Mouse (Mus musculus) embryonic facial prominence, embryonic 10.5 days (tissue): ENCODE data around the gene Rhob. TPM values are rescaled to one million over a fixed set of nuclear protein-coding genes. Genes with fewer than 3 reads are reported as not detected.

Experiments
- DNase-seq: peaks from one replicate; pipeline ENCODE4 v3.0.0-alpha.2; 2017; ENCODE audit warnings: low spot score
- H3K27ac ChIP-seq: fragments of 300-500 bp; sonication (generic); replicated peaks from 2 replicates; pipeline ENCODE4 v1.5.1; 2016; ENCODE audit warnings: mild to moderate bottlenecking
- H3K27me3 ChIP-seq: fragments of 300-500 bp; sonication (generic); replicated peaks from 2 replicates; pipeline ENCODE4 v1.6.1; 2016; ENCODE audit warnings: low read depth, mild to moderate bottlenecking; ENCODE audit not compliant: poor library complexity, severe bottlenecking
- H3K36me3 ChIP-seq: fragments of 300-500 bp; sonication (generic); replicated peaks from 2 replicates; pipeline ENCODE4 v1.6.1; 2016; ENCODE audit warnings: mild to moderate bottlenecking, moderate library complexity
- H3K4me1 ChIP-seq: fragments of 300-500 bp; sonication (generic); 2 replicates; pipeline ENCODE4 v1.6.1; 2016
- H3K4me3 ChIP-seq: fragments of 300-500 bp; sonication (generic); 2 replicates; pipeline ENCODE4 v1.5.1; 2016; ENCODE audit warnings: mild to moderate bottlenecking, moderate library complexity
- H3K9me3 ChIP-seq: fragments of 300-500 bp; sonication (generic); 2 replicates; pipeline ENCODE4 v1.6.1; 2016; ENCODE audit warnings: mild to moderate bottlenecking
- WGBS: fragments of 180-500 bp; shearing (Covaris S2); methylation state at CpG from one replicate; pipeline ENCODE4 v1.1.7; 2016; 5-methylcytosine and 5-hydroxymethylcytosine counted together
- polyA plus RNA-seq: library from polyadenylated mRNA; unstranded; fragments of >200 nt; fragmentation: Nextera tagmentation; extraction: Ambion mirVana; gene quantifications from 2 replicates; pipeline ENCODE4 v1.2.1, GENCODE M21; 2016

The Rhob gene
- polyA plus RNA-seq, 1 experiment from 2014 or later: 24.8 TPM

DNA sequence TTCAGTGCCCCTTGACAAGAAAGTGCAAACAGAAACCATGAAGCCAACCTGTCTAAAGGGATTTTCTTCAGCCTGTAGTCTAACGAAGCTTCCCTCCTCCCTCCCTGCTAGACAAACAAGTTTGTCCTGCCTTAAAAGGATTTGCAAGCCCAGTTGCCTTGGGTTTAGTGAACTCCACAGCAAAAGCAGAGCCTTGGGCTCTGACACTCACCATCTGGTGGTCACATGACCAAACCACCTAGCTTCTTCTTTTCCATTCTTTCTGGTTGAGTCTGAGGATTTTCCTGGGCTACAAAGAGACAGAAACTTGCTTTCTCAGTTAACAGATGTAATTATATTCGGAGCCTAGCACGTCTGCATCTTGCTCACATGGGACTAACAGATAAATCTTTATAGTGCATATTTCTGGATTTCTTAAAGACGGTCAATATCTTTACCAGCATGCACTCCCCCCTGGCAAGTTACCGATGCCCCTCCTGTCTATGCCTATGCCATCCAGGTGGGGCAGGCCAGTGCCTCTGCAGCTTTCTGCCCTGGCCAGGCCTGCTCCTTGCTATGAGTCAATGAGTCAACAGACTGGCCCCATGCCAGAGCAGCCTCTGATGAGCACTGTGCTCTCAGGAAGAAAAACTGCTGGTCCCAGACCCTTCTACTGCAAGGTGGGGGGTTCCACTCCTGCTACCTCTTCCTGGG is 11.7 kb downstream of the Rhob start:
- H3K9me3 ChIP-seq: no peaks in the 10 kb centered on the region
- H3K27ac ChIP-seq: no peak overlapping the region
- 67% methylated on average over 5 of the region's 5 CpGs for WGBS
- H3K4me3 ChIP-seq: no peak overlapping the region
- H3K4me1 ChIP-seq: peaks cover 13% of the 10 kb centered on the region
- H3K36me3 ChIP-seq: no peaks in the 10 kb centered on the region
- no peaks in the 10 kb centered on the region for H3K27me3 ChIP-seq
- no peak for DNase-seq

DNA sequence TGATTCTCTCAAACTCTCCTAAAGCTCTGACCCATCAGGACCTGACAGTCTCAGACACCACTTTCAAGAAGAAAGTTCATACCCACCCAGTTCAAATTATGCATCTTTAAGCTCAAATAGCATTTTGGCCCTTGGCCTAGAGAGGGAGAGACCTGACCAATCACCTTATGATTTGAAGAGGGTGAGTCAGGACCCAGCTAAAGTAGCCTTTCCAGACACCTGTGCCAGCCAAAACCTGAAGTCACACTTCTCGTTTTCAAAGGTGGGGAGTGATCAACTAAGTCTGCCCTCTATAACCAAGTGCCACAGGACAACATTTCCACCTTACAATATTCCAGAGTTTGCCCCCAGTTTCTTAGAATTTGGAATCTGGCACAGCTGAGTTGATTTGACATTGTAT is 12.5 kb downstream of the Rhob start:
- DNase-seq: no peak
- peaks cover 13% of the 10 kb centered on the region for H3K4me1 ChIP-seq
- no peaks in the 10 kb centered on the region for H3K9me3 ChIP-seq
- WGBS: 80% methylated on average over 1 of the region's 1 CpGs
- no peaks in the 10 kb centered on the region for H3K36me3 ChIP-seq
- H3K27me3 ChIP-seq: no peaks in the 10 kb centered on the region
- H3K4me3 ChIP-seq: no peak overlapping the region
- no peak overlapping the region for H3K27ac ChIP-seq

- Histone ChIP-seq H3K36me3 (no peaks in the 10 kb centered on the region), H3K4me1 (peaks cover 12% of the 10 kb centered on the region), H3K4me3 (no peak overlapping the region), H3K27me3 (no peaks in the 10 kb centered on the region), H3K27ac (no peak overlapping the region), H3K9me3 (no peaks in the 10 kb centered on the region)
- DNase-seq: no peak
- 80% methylated on average over 7 of the region's 7 CpGs for WGBS
Observed at GRCm38 (mm10) chr12:8485247-8485646, 14.6 kb downstream of the Rhob start.

DNA sequence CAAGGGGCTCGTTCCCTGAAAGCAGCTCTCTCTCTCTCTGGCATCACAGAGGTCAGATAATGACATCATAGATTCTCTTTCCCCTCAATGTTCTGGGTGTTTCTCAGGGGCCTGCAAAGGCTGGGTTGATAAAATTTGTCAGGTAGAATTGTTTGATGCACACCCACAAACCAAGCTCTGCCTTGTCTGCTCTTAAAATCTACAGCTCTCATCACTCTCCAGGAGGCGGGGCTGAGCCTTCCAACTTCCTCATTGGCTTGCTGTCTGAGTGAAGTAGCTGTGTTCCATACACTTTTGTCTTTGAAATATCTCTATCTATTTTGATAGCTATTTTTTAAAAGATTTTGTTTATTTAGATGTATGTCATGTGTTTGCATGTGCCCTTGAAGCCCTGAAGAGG is 17.6 kb downstream of the Rhob start:
- no peaks in the 10 kb centered on the region for H3K27me3 ChIP-seq
- H3K9me3 ChIP-seq: no peaks in the 10 kb centered on the region
- H3K27ac ChIP-seq: no peak overlapping the region
- no peaks in the 10 kb centered on the region for H3K36me3 ChIP-seq
- H3K4me1 ChIP-seq: peaks cover 5% of the 10 kb centered on the region; the same call in 1 of the 2 replicates
- 72% methylated on average over 2 of the region's 2 CpGs for WGBS
- no peak overlapping the region for H3K4me3 ChIP-seq
- no peak for DNase-seq

DNA sequence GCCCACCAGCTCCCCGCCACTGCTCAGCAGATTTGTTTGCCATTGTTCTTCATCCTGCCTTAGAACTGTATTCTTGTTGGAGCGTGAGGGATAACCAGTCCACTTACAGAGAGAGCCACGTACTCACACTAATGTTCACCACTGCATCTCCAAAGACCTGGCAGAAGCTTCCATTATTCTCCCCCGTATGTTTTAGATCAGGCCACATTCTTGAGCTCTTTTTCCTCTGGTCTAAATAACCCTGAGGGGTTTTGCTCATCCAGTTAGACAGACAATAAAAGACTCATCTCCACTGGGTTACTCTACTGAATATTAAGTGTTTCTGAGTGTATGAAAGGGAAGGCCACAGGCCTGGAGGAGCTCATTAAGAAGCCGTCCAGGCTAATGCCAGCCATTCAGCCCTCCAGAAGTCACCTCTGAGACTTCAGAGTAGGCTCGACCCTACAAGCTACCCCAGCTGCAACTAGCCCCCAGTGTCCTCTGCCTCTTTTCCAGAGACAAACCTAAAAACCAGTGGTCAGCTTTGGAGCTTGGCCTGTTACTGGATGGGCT is 24.9 kb downstream of the Rhob start:
- no peak overlapping the region for H3K4me3 ChIP-seq
- no peak for DNase-seq
- H3K27ac ChIP-seq: no peak overlapping the region
- H3K9me3 ChIP-seq: no peaks in the 10 kb centered on the region
- no peaks in the 10 kb centered on the region for H3K27me3 ChIP-seq
- H3K36me3 ChIP-seq: no peaks in the 10 kb centered on the region
- 53% methylated on average over 6 of the region's 6 CpGs for WGBS
- H3K4me1 ChIP-seq: peaks cover 9% of the 10 kb centered on the region; the same call in 1 of the 2 replicates

GRCm38 (mm10) chr12:8472591-8473358 is 27.0 kb downstream of the Rhob start:
- H3K27ac ChIP-seq: no peak overlapping the region
- H3K27me3 ChIP-seq: no peaks in the 10 kb centered on the region
- H3K36me3 ChIP-seq: no peaks in the 10 kb centered on the region
- no peak for DNase-seq
- no peaks in the 10 kb centered on the region for H3K9me3 ChIP-seq
- peaks cover 9% of the 10 kb centered on the region; the same call in 1 of the 2 replicates for H3K4me1 ChIP-seq
- WGBS: 79% methylated on average over 7 of the region's 7 CpGs
- no peak overlapping the region for H3K4me3 ChIP-seq

- H3K27ac ChIP-seq: no peak overlapping the region
- H3K27me3 ChIP-seq: no peaks in the 10 kb centered on the region
- H3K4me3 ChIP-seq: no peak overlapping the region
- DNase-seq: no peak
- H3K9me3 ChIP-seq: no peaks in the 10 kb centered on the region
- no peaks in the 10 kb centered on the region for H3K36me3 ChIP-seq
- peaks cover 15% of the 10 kb centered on the region; the same call in 1 of the 2 replicates for H3K4me1 ChIP-seq
- 84% methylated on average over 4 of the region's 4 CpGs for whole genome bisulfite sequencing
Observed at GRCm38 (mm10) chr12:8472051-8472450, 27.8 kb downstream of the Rhob start.

- WGBS: 88% methylated on average over 2 of the region's 2 CpGs
- Histone ChIP-seq H3K9me3 (no peaks in the 10 kb centered on the region), H3K27ac (no peak overlapping the region), H3K4me1 (peaks cover 15% of the 10 kb centered on the region; the same call in 1 of the 2 replicates), H3K4me3 (no peak overlapping the region), H3K36me3 (no peaks in the 10 kb centered on the region), H3K27me3 (no peaks in the 10 kb centered on the region)
- DNase-seq: no peak
Observed at GRCm38 (mm10) chr12:8470962-8471361, 28.8 kb downstream of the Rhob start.

- peaks cover 7% of the 10 kb centered on the region; the same call in 1 of the 2 replicates for H3K4me1 ChIP-seq
- no peak overlapping the region for H3K4me3 ChIP-seq
- 95% methylated on average over 25 of the region's 25 CpGs for WGBS
- H3K36me3 ChIP-seq: no peaks in the 10 kb centered on the region
- H3K27ac ChIP-seq: no peak overlapping the region
- no peaks in the 10 kb centered on the region for H3K9me3 ChIP-seq
- H3K27me3 ChIP-seq: no peaks in the 10 kb centered on the region
- no peak for DNase-seq
Observed at GRCm38 (mm10) chr12:8469742-8470494, 29.9 kb downstream of the Rhob start.

DNA sequence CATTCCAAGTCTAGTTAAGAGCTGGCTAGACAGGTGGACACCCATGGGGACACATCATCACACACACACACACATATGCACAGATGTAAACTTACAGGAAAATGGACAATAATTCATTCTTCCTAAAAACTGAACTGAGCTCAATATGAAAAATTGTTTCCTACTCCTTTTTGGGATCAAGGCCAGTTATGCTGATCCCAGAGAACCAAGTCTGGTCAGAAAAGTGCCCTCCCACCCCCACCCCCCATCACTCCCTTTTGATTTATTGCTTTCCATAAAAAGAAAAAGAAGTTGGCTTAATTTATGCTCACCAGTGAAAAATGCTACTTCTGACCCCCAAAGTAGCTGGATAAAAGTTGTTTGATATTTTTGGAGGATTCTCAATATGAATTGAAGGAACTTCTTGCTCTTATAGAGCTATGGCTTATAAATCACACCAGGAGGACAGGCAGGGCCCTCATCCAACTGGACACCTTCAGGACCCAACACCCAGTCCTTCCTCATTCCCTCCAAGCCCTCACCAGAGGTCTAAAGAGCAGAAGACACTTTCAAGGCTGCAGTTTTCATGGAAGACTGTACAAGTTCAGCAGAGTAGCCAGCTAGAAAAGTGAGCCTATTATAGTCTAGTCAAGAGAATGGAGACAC is 31.5 kb downstream of the Rhob start:
- H3K4me1 ChIP-seq: peaks cover 6% of the 10 kb centered on the region; the same call in 1 of the 2 replicates
- no peaks in the 10 kb centered on the region for H3K9me3 ChIP-seq
- no peak overlapping the region for H3K27ac ChIP-seq
- DNase-seq: no peak
- no peaks in the 10 kb centered on the region for H3K27me3 ChIP-seq
- no peak overlapping the region for H3K4me3 ChIP-seq
- no peaks in the 10 kb centered on the region for H3K36me3 ChIP-seq

DNA sequence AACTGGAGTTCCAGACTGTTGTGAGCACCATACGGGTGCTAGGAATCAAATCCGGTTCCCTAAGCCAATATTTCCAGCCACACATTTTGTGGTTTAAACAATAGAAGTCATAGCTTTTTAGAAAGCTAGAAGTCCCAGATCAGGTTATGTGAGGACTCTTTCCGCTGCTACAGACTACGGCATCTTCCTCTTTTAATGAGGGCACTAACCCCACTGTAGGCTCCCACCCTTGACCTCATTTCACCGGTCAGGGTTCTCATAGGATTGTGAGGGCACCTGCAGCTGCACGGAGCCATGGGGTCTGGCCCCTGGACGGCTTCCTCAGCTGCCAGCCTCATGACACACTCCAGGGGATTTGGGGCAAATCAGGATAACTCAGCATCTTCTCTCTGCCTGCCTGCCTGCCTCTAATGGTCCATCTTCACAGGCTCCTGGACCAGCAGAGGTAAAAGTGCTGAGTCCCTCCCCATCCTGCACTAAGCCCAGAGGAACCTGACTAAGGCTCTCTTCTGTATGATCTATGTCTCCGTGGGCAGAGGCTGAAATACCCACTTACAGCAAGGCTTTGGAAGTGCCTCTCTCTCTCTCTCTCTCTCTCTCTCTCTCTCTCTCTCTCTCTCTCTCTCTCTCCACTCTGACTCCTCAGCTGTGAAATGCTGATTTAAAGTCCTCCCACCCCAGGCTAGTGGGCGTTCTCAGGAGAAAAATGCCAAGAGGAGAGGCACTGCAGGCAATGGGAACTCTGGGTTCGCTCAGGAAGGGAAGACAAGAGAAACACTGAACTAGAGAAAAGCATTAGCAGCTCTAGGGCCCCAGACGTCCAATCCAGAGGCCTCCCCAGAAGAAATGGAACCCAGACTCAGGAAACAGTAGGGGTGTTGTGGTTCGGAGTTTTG is 32.5 kb downstream of the Rhob start:
- Histone ChIP-seq H3K9me3 (no peaks in the 10 kb centered on the region), H3K27me3 (no peaks in the 10 kb centered on the region; the same call in 1 of the 2 replicates), H3K4me3 (no peak overlapping the region), H3K4me1 (peaks cover 6% of the 10 kb centered on the region; the same call in 1 of the 2 replicates), H3K27ac (no peak overlapping the region), H3K36me3 (no peaks in the 10 kb centered on the region)
- WGBS: 65% methylated on average over 12 of the region's 12 CpGs
- no peak for DNase-seq
